Mouse (Mus musculus) bone marrow, adult 2 months (tissue): ENCODE data around the gene Gm17720. TPM values are rescaled to one million over a fixed set of nuclear protein-coding genes. Genes with fewer than 3 reads are reported as not detected.

Source experiments
- H3K27ac ChIP-seq: fragments of 200-500 bp; 2 replicates; pipeline ENCODE4 v1.5.1; 2012; ENCODE audit warnings: low read depth, mild to moderate bottlenecking, control low read depth, inconsistent platforms, low read length; ENCODE audit not compliant: control insufficient read depth, poor library complexity, insufficient read depth
- H3K4me1 ChIP-seq: fragments of 200-500 bp; 2 replicates; pipeline ENCODE4 v1.6.1; 2011; ENCODE audit warnings: low read length; ENCODE audit not compliant: control insufficient read depth, insufficient read depth
- H3K4me3 ChIP-seq: fragments of 200-500 bp; replicated peaks from 2 replicates; pipeline ENCODE3; 2011; ENCODE audit warnings: mild to moderate bottlenecking, low read depth, low read length, control low read depth; ENCODE audit not compliant: control insufficient read depth
- CTCF ChIP-seq: fragments of 200-500 bp; IDR thresholded peaks from 2 replicates; pipeline ENCODE4 v1.5.1; 2011; ENCODE audit warnings: low read length, control low read depth; ENCODE audit not compliant: control insufficient read depth, insufficient read depth
- POLR2A ChIP-seq: fragments of 200-500 bp; IDR thresholded peaks from 2 replicates; pipeline ENCODE4 v1.6.1; 2011; ENCODE audit warnings: low read depth, mild to moderate bottlenecking, control low read depth, low read length, borderline replicate concordance; ENCODE audit not compliant: control insufficient read depth
- WGBS: fragments of 180-500 bp; shearing (Covaris S2); methylation state at CpG from one replicate; pipeline ENCODE4 v1.1.7; 2018; 5-methylcytosine and 5-hydroxymethylcytosine counted together
- polyA plus RNA-seq: library from polyadenylated mRNA; stranded (reverse); fragments of >200 nt; gene quantifications from 2 replicates; pipeline ENCODE4 v1.2.4, GENCODE M21; 2011; ENCODE audit warnings: low replicate concordance; ENCODE audit not compliant: missing spikeins, insufficient read depth, insufficient read length

The Gm17720 gene
- not detected in 2 replicates for polyA plus RNA-seq

- TF ChIP-seq CTCF (no peak), POLR2A (no peak)
- Histone ChIP-seq H3K27ac (no peak within 1 kb of the TSS), H3K4me1 (no peaks in the 10 kb centered on the region), H3K4me3 (no peak within 1 kb of the TSS)
- WGBS = 62% methylated on average over 3 of the region's 3 CpGs
Observed at GRCm38 (mm10) chr8:110102653-110103052, at the start of gene Gm17720. Gene Gm17720 (minus strand): TSS chr8:110102753.

- no peak overlapping the region for H3K4me3 ChIP-seq
- WGBS = 0% methylated on average over 4 of the region's 4 CpGs
- H3K27ac ChIP-seq = no peak overlapping the region
- H3K4me1 ChIP-seq = no peaks in the 10 kb centered on the region
- TF ChIP-seq CTCF (peak; percentile 78), POLR2A (no peak)
Observed at GRCm38 (mm10) chr8:110145538-110145937, 43.0 kb upstream of the Gm17720 start.

- Histone ChIP-seq H3K4me3 (no peak overlapping the region), H3K4me1 (no peaks in the 10 kb centered on the region), H3K27ac (no peak overlapping the region)
- TF ChIP-seq CTCF (no peak), POLR2A (no peak)
- WGBS = 65% methylated on average over 4 of the region's 4 CpGs
Observed at GRCm38 (mm10) chr8:110140770-110141169, 38.2 kb upstream of the Gm17720 start.

GRCm38 (mm10) chr8:110140156-110140555 is 37.6 kb upstream of the Gm17720 start:
- Histone ChIP-seq H3K27ac (no peak overlapping the region), H3K4me3 (no peak overlapping the region), H3K4me1 (no peaks in the 10 kb centered on the region)
- WGBS = 19% methylated on average over 3 of the region's 3 CpGs
- TF ChIP-seq POLR2A (no peak), CTCF (no peak)

- TF ChIP-seq CTCF = no peak
- TF ChIP-seq POLR2A = no peak
- Histone ChIP-seq H3K4me3 (no peak overlapping the region), H3K27ac (no peak overlapping the region), H3K4me1 (no peaks in the 10 kb centered on the region; the same call in 1 of the 2 replicates)
- WGBS = 75% methylated on average over 7 of the region's 7 CpGs
Observed at GRCm38 (mm10) chr8:110135515-110135914, 33.0 kb upstream of the Gm17720 start.

- no peak overlapping the region for H3K4me3 ChIP-seq
- H3K27ac ChIP-seq = no peak overlapping the region
- TF ChIP-seq POLR2A (no peak), CTCF (no peak)
- WGBS = 79% methylated on average over 8 of the region's 8 CpGs
- H3K4me1 ChIP-seq = no peaks in the 10 kb centered on the region; the same call in 1 of the 2 replicates
Observed at GRCm38 (mm10) chr8:110134236-110134635, 31.7 kb upstream of the Gm17720 start.

GRCm38 (mm10) chr8:110130537-110130936 is 28.0 kb upstream of the Gm17720 start:
- peak; percentile 76 for TF ChIP-seq CTCF
- TF ChIP-seq POLR2A = no peak
- no peak overlapping the region for H3K27ac ChIP-seq
- H3K4me1 ChIP-seq = no peaks in the 10 kb centered on the region; the same call in 1 of the 2 replicates
- WGBS = 23% methylated on average over 13 of the region's 13 CpGs
- no peak overlapping the region for H3K4me3 ChIP-seq

GRCm38 (mm10) chr8:110119715-110120114 is 17.2 kb upstream of the Gm17720 start:
- whole genome bisulfite sequencing = 46% methylated on average over 6 of the region's 6 CpGs
- TF ChIP-seq POLR2A (no peak), CTCF (no peak)
- Histone ChIP-seq H3K4me1 (no peaks in the 10 kb centered on the region), H3K27ac (no peak overlapping the region), H3K4me3 (no peak overlapping the region)

- Histone ChIP-seq H3K27ac (no peak overlapping the region), H3K4me1 (no peaks in the 10 kb centered on the region), H3K4me3 (no peak overlapping the region)
- WGBS = 81% methylated on average over 15 of the region's 15 CpGs
- no peak for TF ChIP-seq CTCF
- TF ChIP-seq POLR2A = no peak
Observed at GRCm38 (mm10) chr8:110101676-110102075, 877 bp downstream of the Gm17720 start.
